Mouse (Mus musculus) embryonic fibroblast, embryonic 13.5 days (primary cell): ENCODE measurements around the gene Adora1.

Experiments used
- CTCF ChIP-seq: IDR thresholded peaks from 2 replicates; pipeline ENCODE4 v1.5.1; 2011; ENCODE audit warnings: mild to moderate bottlenecking, control low read depth, low read length, moderate library complexity, borderline replicate concordance; ENCODE audit not compliant: insufficient read depth
- POLR2A ChIP-seq: IDR thresholded peaks from 2 replicates; pipeline ENCODE4 v1.6.1; 2011; ENCODE audit warnings: low read depth, mild to moderate bottlenecking, control low read depth, low read length, moderate library complexity

GRCm38 (mm10) chr1:134168985-134169697 is 66.1 kb downstream of the Adora1 start:
- no peak for TF ChIP-seq CTCF
- TF ChIP-seq POLR2A, result no peak
